Mouse (Mus musculus) layer of hippocampus, adult 9-11 months (tissue): ENCODE data around the gene Mesd.
A peak's percentile ranks its signal among the peaks of the same experiment; 100 is the strongest.

Source experiments
- DNase-seq: peaks from one replicate; pipeline ENCODE4 v3.0.0; 2022

Mesd gene

DNA sequence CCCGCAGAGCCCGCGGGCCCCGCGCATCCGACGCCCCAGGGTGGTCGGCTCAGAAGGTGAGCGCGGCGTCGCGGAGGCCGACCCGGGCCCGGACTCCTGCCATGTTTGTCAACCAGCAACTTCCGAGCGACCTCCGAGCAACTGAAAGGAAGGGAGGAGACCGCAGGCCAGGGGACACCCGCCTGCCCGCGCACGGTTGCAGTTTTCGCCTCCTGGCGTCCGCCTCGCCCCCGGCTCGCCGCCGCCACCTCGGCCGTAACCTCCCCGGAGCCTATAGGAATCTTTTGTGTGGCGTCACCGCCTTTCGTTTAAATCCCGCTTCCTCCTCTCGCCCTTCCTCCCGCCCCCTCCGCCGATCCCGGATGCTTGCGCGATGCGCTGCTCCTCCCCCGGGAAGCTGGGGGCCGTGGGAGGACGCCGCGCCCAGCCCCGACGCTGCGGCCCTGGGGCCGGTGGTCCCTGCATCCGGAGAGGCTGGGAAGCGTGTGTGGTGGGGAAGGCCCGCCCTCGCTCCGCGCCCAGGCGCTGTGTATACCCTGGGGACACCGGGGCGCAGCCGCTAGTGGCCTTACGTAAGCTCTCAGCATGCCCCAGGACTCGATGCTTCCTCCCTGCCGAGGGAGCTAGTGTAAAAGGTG is at the start of gene Mesd, which contains the start of gene Tlnrd1:
Gene Mesd (plus strand): TSS at position 446 of the 638 bp plus-strand sequence.
Gene Tlnrd1 (minus strand): TSS at position 285 of the 638 bp plus-strand sequence.
- DNase-seq, result peak; percentile 90

DNA sequence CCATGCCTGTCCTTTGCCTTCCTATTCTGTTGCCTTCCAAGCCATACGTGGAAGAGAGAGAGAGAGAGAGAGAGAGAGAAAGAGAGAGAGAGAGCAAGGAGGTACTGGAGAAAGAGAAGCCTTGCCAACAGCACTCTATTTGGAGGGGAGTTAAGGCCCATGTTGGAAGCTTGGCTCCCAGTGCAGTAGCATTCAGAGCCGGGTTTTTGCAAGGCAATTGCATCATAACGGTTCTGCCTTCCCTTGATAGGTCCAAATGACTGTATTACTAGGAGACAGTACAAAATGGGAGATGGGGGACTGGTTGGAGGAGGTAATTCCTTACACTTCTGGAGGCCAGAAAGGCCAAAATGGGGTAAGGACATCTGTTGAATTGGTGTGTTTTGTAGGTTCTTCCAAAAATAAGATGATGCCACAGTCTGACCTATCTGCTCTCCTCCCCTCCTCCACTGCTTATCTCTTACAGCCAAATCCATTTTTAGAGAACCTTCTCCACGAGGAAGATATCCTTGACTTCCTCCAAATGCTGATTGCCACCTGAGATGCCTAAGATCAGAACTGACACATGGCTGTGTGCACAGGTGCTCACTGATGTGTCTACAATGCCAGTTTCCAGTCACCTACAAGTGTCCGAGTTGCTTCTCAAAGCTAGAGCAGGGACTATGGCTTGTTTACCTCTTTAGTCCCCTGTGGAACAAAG is 45.6 kb upstream of the Mesd start:
- no peak for DNase-seq

DNA sequence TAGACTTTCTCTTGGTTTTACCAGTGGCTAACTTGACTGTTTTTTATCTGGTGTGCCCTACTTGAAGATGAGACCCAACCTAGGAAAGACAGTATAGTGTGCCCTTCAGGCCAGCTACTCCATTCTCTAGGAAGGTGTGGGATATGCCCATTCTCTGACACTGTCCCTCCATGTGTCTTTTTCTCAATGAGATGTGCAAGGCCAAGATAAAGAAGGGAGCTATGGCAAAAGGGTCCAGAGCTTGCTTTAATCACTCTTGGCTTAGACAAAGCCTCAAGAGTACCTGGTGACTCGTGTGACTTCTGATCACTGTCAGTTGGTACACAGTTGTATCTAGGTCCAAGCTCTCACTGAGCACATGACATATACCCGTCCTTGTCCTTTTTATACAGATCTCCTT is 44.2 kb upstream of the Mesd start:
- no peak for DNase-seq

- no peak for DNase-seq
Measured at GRCm38 (mm10) chr7:83842486-83843259, 41.6 kb upstream of the Mesd start.

- no peak for DNase-seq
Measured at GRCm38 (mm10) chr7:83844807-83845206, 39.5 kb upstream of the Mesd start.

- DNase-seq, result no peak
Measured at GRCm38 (mm10) chr7:83847187-83848075, 36.8 kb upstream of the Mesd start.

DNA sequence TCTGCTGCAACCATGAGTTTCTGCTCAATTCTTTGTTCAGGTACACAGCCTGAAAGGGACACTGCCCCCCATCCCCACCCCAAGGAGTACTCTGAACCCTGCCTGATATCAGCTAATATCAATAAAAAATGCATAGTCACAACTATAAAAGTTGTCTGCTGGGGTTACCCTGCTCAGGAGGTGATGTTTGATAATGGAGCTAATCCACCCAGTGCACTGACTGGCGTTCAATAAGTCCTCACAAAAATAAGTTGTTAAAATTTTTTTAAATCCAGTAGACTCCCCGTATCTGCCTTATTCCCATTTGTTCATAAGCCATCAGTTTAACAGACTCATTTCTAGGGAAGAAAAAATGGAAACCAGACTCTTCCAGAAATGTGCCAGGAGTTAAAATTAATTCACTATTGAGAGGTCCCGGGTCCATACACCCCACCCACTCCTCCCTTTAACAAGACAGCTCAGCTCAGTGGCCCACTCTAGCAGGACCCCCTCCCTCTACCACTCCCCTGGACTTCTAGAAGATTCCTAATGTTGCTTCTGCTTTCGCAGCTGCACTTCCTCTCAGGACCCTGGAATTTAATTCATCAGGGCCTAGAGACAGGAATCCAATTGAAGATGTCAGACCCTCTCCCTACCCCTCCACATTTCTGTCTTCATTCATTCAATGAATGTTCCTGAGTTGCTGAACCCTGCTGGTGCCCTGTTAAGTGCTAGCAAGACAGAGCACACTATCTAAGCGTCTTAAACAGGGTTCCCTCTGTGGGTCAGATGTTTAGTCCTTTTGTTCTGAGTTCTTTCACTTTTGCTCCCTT is 32.5 kb upstream of the Mesd start:
- no peak for DNase-seq

DNA sequence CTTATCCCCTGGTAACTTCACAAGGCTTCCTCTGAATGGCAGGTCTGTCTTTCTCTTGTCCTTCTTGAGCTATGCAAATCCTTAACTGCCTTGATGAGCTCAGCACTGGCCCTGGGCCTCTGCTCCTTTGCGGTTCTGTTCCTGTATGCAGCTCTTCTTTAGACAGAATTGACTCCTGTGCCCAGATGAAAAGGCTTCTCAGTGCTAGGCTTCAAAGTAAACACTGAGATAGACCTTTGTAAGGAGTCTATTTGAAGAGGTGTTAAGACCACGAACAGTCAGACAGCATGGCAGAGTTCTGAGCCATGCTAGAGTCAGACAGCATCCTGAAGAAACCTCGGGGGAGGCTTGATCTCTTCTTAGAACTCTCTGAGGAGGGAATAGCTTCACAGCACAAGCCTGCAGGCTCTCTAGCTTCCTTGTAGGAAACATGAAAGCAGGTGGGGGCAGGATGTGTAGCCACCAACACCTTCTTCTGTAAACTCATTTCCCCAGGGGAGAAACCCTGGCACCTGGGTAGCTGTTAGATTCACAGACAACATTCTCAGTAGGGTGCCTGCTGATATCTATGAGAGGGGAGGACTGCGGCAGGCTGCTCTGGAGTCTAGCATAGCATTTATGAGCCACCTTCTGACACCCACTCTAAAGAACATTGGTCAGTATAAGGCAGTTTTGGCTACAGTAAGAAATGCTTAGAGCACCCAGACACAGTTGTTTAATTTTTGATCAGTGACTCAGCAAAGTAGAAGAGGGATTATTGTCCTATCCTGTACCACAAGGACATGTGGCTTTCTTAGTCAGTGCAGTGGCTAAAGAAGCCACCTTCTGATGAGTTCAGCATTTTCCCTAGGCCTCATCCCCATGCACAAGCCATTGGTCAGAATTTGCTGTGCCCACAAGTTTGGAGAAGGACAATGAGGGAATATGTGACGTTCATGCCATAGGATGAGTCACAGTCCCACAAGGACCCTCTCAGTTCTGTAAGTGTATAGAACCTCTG is 31.6 kb upstream of the Mesd start:
- no peak for DNase-seq

DNA sequence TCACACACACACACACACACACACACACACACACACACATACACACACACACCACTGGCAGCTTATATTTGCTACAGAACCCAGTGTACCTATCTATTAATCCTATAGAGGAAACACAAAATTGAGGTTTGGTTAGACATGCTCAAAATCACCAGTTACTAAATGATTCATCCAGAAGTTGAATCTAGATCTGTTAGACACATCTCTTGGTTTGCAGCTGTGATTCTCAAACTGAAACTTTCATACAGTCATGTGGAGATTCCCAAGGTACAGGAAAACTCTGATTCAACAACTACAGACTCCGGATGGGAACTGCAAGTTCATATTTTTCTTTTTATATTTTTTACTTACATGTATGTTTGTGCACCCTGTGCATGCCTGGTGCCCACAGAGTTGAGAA is 29.1 kb upstream of the Mesd start:
- no peak for DNase-seq

- DNase-seq, result no peak
Measured at GRCm38 (mm10) chr7:83856353-83857207, 27.7 kb upstream of the Mesd start.

DNA sequence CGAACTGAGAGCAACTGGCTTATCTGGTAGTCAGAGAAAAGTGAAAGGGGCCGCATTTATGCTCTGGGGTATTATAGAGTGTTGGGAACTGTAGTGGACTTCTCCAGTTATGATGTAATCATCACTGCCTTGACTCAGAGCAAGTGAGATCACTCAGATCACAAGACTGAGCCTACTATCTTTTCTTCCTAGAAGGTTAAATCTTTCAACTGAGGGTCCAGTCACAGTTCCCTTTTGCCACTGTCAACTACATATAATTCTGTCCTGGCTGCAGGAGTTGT is 27.1 kb upstream of the Mesd start:
- no peak for DNase-seq

- no peak for DNase-seq
Measured at GRCm38 (mm10) chr7:83857921-83858320, 26.3 kb upstream of the Mesd start.

- no peak for DNase-seq
Measured at GRCm38 (mm10) chr7:83859378-83860083, 24.7 kb upstream of the Mesd start.

- DNase-seq, result no peak
Measured at GRCm38 (mm10) chr7:83863554-83863953, 20.7 kb upstream of the Mesd start.

DNA sequence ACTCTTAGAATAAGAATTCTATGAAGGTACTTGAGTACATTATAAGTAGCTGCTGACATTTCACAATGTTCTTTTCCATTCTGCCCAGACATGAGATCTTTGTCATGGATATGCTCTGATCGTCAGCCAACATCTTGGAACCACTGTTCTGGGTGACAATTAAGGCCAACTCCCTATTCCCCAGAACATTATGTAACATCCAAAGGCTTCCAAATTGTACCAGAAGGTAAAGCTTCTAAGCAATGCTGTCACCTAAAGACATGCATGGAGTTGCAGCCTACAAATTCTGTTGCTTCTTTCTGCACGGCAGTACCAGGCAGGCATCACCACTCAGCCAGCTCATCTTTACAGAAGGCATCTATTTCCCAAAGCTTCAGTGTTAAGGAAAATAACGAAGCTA is 16.1 kb upstream of the Mesd start:
- DNase-seq, result peak; percentile 41

DNA sequence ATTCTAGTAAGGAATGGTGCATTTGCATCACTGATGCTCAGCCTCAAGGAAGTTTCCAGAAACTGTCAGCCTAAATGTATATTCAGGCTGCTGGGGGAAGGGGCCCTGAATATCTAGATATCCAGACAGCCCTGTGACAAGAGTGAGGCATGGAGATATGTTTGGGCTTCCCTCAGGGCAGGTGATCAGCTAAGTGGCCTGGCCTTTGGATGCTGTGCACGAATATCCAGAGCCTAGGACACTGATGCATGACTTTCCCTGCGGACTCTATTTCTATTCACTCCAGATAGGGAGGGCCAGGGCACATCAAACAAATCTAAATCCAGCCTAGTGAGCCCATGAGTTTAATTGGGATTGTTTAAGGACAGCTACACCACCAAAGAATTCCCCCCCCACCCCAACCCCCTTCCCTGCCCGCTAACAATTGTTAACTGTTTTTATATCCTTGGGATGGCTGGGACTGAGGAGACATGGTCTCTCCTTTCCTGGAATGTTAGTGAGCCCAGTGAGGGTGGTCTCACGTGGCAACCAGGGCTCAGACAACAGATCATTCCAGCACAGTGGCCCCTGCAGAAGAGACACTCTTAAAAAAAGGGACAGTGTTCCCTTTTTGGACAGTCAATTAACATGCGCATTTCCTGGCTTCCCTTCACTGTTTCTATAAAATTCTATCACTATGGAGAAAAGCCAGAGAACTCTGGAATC is 14.3 kb upstream of the Mesd start:
- no peak for DNase-seq

DNA sequence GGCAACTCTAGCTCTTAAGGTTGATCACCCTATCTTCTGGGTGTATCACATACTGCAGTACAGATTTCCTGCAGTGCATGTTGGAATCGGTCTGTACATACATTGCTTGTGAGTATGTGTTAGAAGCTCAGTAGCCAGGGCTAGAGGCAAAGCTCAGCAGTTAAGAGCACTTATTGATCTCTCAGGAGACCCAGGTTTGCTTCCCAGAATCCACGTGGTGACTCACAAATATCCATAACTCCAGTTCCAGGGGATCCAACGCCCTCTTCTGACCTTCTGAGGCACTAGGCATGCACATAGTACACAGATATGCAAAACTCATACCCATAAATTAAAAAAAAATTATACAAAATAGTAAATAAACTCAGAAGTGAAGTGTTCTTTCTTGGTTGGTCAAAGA is 7.2 kb upstream of the Mesd start:
- DNase-seq, result no peak

DNA sequence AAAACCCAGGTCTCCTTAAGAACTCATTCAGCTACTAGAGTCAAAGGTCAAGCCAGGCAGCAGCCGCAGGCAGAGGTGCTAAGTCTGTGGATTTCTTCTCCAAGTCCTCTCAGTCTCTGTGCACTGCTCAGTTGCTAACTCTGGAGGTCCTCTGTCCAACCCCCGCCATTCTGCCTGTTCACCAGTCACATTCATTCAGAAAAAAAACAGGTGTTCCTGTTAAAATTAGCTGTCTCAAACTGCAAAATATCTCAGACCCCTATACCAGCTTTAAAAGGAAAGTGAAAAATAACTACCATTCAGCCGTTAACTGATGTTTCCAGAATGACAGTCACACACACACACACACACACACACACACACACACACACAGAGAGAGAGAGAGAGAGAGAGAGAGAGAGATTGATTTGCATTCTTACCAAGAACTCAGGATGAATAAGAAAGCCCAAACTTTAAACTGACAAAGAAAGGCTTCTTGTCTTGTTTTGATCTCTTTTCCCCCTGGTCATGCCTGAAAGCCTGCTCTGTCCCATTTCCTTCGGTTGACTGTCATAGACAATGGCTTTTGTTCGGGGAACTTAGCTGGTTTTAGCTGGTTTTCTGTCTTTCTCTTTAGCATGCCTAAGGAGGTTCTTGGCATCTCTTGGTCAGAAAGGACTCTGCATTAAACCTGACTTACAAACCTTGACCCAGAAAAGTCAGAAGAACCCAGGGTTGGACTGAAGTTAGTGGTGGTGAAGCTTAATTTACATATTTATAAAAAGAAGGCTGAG is 5.4 kb upstream of the Mesd start:
- DNase-seq, result no peak
